Mouse (Mus musculus): Measurements from ENCODE around the gene Ralgps1. TPM values are rescaled to one million over a fixed set of nuclear protein-coding genes. Genes with fewer than 3 reads are reported as not detected.

Ralgps1 gene
- polyA plus RNA-seq, 1 experiment from 2014 or later, result 7.9 TPM

DNA sequence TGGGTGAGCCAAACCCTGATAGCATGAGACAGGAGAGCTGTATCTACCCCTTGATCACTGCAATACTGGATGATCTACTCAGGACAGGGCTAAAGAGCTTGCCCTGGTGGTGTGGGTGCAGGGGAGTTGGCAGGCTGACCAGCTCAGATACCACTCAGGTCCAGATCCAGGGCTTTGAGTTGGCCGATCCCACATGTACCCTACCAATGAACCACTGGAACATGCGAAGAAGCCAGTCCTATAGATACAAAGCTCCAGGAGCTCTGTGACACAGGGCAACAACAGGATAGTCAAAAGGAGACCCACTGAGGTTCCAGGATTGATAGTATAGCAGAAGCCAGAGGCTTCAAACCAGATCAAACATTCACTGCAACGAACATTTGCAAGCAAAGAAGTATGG lies 19.8 kb downstream of the Ralgps1 start:
- Histone ChIP-seq H3K4me1 (ENCODE audit: control insufficient read depth, insufficient read depth, low read length) (no peaks in the 10 kb centered on the region), H3K4me3 (ENCODE audit: low read length) (no peak overlapping the region), H3K36me3 (ENCODE audit: control insufficient read depth, insufficient read depth, low read length) (no peaks in the 10 kb centered on the region), H3K27ac (ENCODE audit: low read depth, low read length) (no peak overlapping the region), H3K9me3 (ENCODE audit: control insufficient read depth, low read length) (no peaks in the 10 kb centered on the region), H3K27me3 (ENCODE audit: control insufficient read depth, insufficient read depth, low read length) (no peaks in the 10 kb centered on the region), H3K9ac (ENCODE audit: low read depth, low read length) (no peak overlapping the region), H3K4me2 (replicated peaks; ENCODE audit: low read depth, low read length) (no peak overlapping the region)
- no peak for ATAC-seq (ENCODE audit: low FRiP score, low TSS enrichment)
- WGBS, result 92% methylated on average over 3 of the region's 3 CpGs

DNA sequence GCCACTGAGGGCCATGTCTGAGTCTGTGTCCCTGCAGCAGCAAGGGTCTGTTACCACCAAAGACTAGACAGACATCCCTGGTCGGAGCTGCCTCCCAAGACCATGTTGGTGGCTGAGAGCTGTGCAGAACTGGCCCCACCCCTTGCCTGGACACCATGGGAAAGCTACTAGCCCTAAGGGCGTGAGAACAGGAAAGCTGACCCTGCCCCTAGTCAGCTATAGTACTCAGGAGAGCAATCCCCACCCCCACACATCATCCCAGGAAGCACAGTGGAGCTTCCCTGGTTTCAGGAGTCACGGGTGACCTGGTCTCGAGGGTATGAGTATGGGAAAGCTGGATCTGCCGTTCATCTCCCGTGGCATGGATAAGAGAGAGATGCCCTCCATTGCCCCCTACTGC lies 20.4 kb downstream of the Ralgps1 start:
- WGBS, result 55% methylated on average over 6 of the region's 6 CpGs
- H3K4me3 ChIP-seq (ENCODE audit: low read length), result no peak overlapping the region

DNA sequence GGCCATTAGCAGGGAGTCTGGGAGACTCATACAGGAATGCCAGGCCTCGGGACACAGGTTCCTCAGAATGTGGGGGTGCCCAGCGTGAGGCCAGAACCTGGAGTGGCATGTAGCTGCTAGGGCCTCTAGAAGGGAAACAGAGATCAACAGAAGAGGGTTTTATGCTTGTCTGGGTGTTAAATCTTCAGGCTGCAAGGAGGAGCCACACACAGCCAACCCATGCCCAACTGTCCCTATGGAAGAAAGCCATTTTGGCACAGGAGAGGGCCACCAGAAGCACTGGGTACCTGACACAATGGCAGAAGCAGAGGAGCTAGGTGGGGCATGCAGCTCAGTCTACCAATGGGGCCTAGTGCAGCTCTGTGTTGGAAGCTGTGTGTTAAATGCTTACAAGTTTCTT lies 21.7 kb downstream of the Ralgps1 start:
- H3K27ac ChIP-seq (ENCODE audit: low read depth, low read length), result no peak overlapping the region
- 51% methylated on average over 2 of the region's 2 CpGs for WGBS
- no peaks in the 10 kb centered on the region for H3K9me3 ChIP-seq (ENCODE audit: control insufficient read depth, low read length)
- ATAC-seq (ENCODE audit: low FRiP score, low TSS enrichment), result no peak
- no peak overlapping the region for H3K9ac ChIP-seq (ENCODE audit: low read depth, low read length)
- H3K4me2 ChIP-seq (replicated peaks; ENCODE audit: low read depth, low read length), result no peak overlapping the region
- no peaks in the 10 kb centered on the region for H3K27me3 ChIP-seq (ENCODE audit: control insufficient read depth, insufficient read depth, low read length)
- no peak overlapping the region for H3K4me3 ChIP-seq (ENCODE audit: low read length)
- no peaks in the 10 kb centered on the region for H3K36me3 ChIP-seq (ENCODE audit: control insufficient read depth, insufficient read depth, low read length)
- H3K4me1 ChIP-seq (ENCODE audit: control insufficient read depth, insufficient read depth, low read length), result no peaks in the 10 kb centered on the region

More for the DNA sequence above, 20.4 kb downstream of the Ralgps1 start:
- Histone ChIP-seq H3K9me3 (ENCODE audit: control insufficient read depth, low read length) (no peaks in the 10 kb centered on the region), H3K27ac (ENCODE audit: low read depth, low read length) (no peak overlapping the region), H3K27me3 (ENCODE audit: control insufficient read depth, insufficient read depth, low read length) (no peaks in the 10 kb centered on the region), H3K9ac (ENCODE audit: low read depth, low read length) (no peak overlapping the region), H3K36me3 (ENCODE audit: control insufficient read depth, insufficient read depth, low read length) (no peaks in the 10 kb centered on the region), H3K4me2 (replicated peaks; ENCODE audit: low read depth, low read length) (no peak overlapping the region), H3K4me1 (ENCODE audit: control insufficient read depth, insufficient read depth, low read length) (no peaks in the 10 kb centered on the region)
- ATAC-seq (ENCODE audit: low FRiP score, low TSS enrichment), result no peak

DNA sequence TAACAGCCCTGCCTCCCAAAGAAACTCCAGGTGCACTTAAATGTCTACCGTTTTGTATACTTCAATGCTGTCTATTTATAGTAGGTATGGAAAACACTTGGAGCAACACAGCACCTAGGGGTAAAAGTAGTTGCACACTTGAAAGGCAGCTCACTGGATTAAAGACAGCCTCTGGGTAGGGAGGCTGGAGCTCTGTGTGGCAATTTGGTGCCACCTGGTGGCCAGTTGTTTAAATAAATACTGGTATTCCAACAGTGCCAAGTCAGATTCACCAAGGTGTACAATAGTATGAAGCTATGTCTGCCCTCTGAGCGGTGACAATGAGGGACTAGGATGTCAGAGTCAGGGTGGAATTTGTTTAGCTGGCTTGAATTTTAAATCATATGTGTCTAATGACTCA lies 22.2 kb downstream of the Ralgps1 start:
- Histone ChIP-seq H3K36me3 (ENCODE audit: control insufficient read depth, insufficient read depth, low read length) (no peaks in the 10 kb centered on the region), H3K4me3 (ENCODE audit: low read length) (no peak overlapping the region), H3K4me1 (ENCODE audit: control insufficient read depth, insufficient read depth, low read length) (no peaks in the 10 kb centered on the region), H3K9me3 (ENCODE audit: control insufficient read depth, low read length) (no peaks in the 10 kb centered on the region), H3K27ac (ENCODE audit: low read depth, low read length) (no peak overlapping the region), H3K27me3 (ENCODE audit: control insufficient read depth, insufficient read depth, low read length) (no peaks in the 10 kb centered on the region), H3K9ac (ENCODE audit: low read depth, low read length) (no peak overlapping the region), H3K4me2 (replicated peaks; ENCODE audit: low read depth, low read length) (no peak overlapping the region)
- ATAC-seq (ENCODE audit: low FRiP score, low TSS enrichment), result 0 out of 2 replicates have a peak, but pooled peaks have one; percentile 30
- WGBS, result 25% methylated on average over 2 of the region's 2 CpGs

DNA sequence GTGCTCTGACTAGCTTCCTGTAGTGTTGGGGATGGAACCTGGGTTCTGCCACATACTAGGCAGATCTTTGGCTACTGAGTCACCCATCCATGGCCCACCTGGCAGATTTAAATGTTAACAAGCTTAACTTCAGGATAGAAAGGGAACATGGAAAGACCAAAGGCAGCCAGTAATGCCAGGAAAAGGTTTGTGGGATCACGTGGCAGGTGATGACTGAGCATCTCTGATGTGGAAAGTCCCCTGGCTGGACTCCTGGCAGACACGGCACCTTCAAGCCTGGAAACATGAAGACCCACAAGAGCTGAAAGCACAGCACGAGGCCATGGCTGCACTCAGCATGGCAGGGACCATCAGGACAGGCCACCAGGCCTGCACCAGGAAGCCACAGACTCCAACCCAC lies 23.0 kb downstream of the Ralgps1 start:
- H3K27me3 ChIP-seq (ENCODE audit: control insufficient read depth, insufficient read depth, low read length), result no peaks in the 10 kb centered on the region
- 73% methylated on average over 3 of the region's 3 CpGs for WGBS
- H3K36me3 ChIP-seq (ENCODE audit: control insufficient read depth, insufficient read depth, low read length), result no peaks in the 10 kb centered on the region
- no peak overlapping the region for H3K27ac ChIP-seq (ENCODE audit: low read depth, low read length)
- no peak for ATAC-seq (ENCODE audit: low FRiP score, low TSS enrichment)
- H3K4me2 ChIP-seq (replicated peaks; ENCODE audit: low read depth, low read length), result no peak overlapping the region
- no peak overlapping the region for H3K4me3 ChIP-seq (ENCODE audit: low read length)
- no peaks in the 10 kb centered on the region for H3K4me1 ChIP-seq (ENCODE audit: control insufficient read depth, insufficient read depth, low read length)
- H3K9ac ChIP-seq (ENCODE audit: low read depth, low read length), result no peak overlapping the region
- no peaks in the 10 kb centered on the region for H3K9me3 ChIP-seq (ENCODE audit: control insufficient read depth, low read length)

DNA sequence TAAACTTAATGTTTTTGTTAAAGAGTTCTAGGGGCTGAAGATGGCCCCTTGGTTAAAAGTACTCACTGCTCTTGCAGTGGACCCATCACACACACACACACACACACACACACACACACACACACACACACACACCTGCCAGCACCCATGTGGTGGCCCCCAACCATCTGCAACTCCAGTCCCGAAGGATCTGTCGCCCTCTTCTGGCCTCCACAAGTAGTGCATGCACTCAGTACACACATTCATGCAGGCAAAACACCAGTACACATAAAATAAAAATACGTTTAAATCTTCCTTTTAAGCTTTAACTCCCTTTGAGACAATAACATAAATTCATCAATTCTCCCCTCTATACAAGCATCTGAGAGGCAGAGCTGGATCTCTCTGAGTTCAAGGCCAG lies 23.7 kb downstream of the Ralgps1 start:
- H3K9me3 ChIP-seq (ENCODE audit: control insufficient read depth, low read length), result no peaks in the 10 kb centered on the region
- no peak overlapping the region for H3K4me3 ChIP-seq (ENCODE audit: low read length)
- H3K9ac ChIP-seq (ENCODE audit: low read depth, low read length), result no peak overlapping the region
- no peaks in the 10 kb centered on the region for H3K36me3 ChIP-seq (ENCODE audit: control insufficient read depth, insufficient read depth, low read length)
- no peak for ATAC-seq (ENCODE audit: low FRiP score, low TSS enrichment)
- H3K27ac ChIP-seq (ENCODE audit: low read depth, low read length), result no peak overlapping the region
- WGBS, result 37% methylated on average over 3 of the region's 3 CpGs
- no peaks in the 10 kb centered on the region for H3K27me3 ChIP-seq (ENCODE audit: control insufficient read depth, insufficient read depth, low read length)
- no peak overlapping the region for H3K4me2 ChIP-seq (replicated peaks; ENCODE audit: low read depth, low read length)
- H3K4me1 ChIP-seq (ENCODE audit: control insufficient read depth, insufficient read depth, low read length), result no peaks in the 10 kb centered on the region

DNA sequence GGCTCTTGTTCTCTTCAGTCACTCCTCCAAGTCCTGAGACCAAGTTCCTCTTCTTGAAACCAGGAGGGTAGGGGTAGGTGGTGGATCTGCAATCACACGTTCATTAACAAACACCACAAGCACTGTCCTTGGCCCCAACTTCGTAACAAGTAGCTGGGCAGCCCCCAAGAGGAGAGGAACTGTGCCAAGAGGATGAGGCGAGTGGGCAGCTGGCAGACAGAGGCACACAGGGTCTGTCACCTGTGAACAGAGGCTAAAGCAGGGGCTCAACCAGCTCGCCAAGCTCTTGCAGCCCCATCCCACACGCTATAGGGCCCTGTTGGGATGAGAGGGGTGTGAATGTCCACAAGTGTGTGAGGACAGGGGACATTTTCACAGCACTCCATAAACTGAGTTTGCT lies 24.5 kb downstream of the Ralgps1 start:
- Histone ChIP-seq H3K4me2 (replicated peaks; ENCODE audit: low read depth, low read length) (no peak overlapping the region), H3K4me1 (ENCODE audit: control insufficient read depth, insufficient read depth, low read length) (no peaks in the 10 kb centered on the region), H3K4me3 (ENCODE audit: low read length) (no peak overlapping the region), H3K27me3 (ENCODE audit: control insufficient read depth, insufficient read depth, low read length) (no peaks in the 10 kb centered on the region), H3K27ac (ENCODE audit: low read depth, low read length) (no peak overlapping the region), H3K36me3 (ENCODE audit: control insufficient read depth, insufficient read depth, low read length) (no peaks in the 10 kb centered on the region), H3K9me3 (ENCODE audit: control insufficient read depth, low read length) (no peaks in the 10 kb centered on the region), H3K9ac (ENCODE audit: low read depth, low read length) (no peak overlapping the region)
- ATAC-seq (ENCODE audit: low FRiP score, low TSS enrichment), result no peak
- WGBS, result 81% methylated on average over 5 of the region's 5 CpGs

DNA sequence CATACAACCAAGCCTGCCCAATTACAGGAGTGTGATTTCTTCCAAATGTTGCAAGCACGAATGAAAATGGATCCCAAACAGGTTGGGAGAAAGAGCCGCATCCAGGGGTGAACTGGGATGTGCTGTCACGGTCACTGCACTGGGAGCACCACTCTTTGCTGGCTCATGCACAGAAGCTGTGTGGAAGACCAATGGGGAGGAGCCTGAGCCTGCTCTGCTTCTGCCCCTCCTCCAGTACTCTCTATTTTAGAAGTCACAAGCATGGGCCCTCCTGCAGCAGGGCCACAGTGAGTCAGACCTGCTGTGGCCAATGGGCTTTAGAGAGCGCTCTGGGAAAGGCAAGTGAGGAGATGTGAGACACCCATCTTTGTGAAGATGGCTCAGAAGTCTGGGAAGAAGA lies 25.3 kb downstream of the Ralgps1 start:
- 72% methylated on average over 4 of the region's 4 CpGs for WGBS
- Histone ChIP-seq H3K9ac (ENCODE audit: low read depth, low read length) (no peak overlapping the region), H3K4me2 (replicated peaks; ENCODE audit: low read depth, low read length) (no peak overlapping the region), H3K4me3 (ENCODE audit: low read length) (no peak overlapping the region), H3K36me3 (ENCODE audit: control insufficient read depth, insufficient read depth, low read length) (no peaks in the 10 kb centered on the region), H3K4me1 (ENCODE audit: control insufficient read depth, insufficient read depth, low read length) (no peaks in the 10 kb centered on the region), H3K27ac (ENCODE audit: low read depth, low read length) (no peak overlapping the region), H3K9me3 (ENCODE audit: control insufficient read depth, low read length) (no peaks in the 10 kb centered on the region), H3K27me3 (ENCODE audit: control insufficient read depth, insufficient read depth, low read length) (no peaks in the 10 kb centered on the region)
- ATAC-seq (ENCODE audit: low FRiP score, low TSS enrichment), result peak; percentile 51; the same call in 1 of the 2 replicates

DNA sequence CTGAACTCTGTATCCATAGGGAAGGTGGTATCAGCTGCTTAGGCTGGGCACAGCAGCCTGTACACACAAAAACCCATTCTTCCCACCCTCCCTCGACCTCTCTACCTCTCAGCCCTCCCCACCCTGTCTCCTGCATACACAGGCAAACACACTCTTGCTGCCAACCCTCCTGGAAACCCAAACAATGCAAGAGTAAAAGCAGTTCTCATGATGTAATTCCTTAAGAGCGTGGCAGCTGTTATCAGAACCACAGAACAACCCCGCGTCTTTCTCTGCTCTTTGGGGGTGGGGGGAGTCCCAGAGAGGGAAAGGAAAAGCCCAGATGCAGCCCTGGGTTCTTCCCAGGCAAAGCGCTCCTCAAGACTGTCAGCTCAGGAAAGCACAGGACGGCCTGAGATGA lies 25.8 kb downstream of the Ralgps1 start:
- Histone ChIP-seq H3K4me2 (replicated peaks; ENCODE audit: low read depth, low read length) (no peak overlapping the region), H3K9me3 (ENCODE audit: control insufficient read depth, low read length) (no peaks in the 10 kb centered on the region), H3K4me1 (ENCODE audit: control insufficient read depth, insufficient read depth, low read length) (no peaks in the 10 kb centered on the region), H3K27me3 (ENCODE audit: control insufficient read depth, insufficient read depth, low read length) (no peaks in the 10 kb centered on the region), H3K36me3 (ENCODE audit: control insufficient read depth, insufficient read depth, low read length) (no peaks in the 10 kb centered on the region), H3K27ac (ENCODE audit: low read depth, low read length) (no peak overlapping the region), H3K4me3 (ENCODE audit: low read length) (no peak overlapping the region), H3K9ac (ENCODE audit: low read depth, low read length) (no peak overlapping the region)
- ATAC-seq (ENCODE audit: low FRiP score, low TSS enrichment), result no peak
- WGBS, result 65% methylated on average over 6 of the region's 6 CpGs

DNA sequence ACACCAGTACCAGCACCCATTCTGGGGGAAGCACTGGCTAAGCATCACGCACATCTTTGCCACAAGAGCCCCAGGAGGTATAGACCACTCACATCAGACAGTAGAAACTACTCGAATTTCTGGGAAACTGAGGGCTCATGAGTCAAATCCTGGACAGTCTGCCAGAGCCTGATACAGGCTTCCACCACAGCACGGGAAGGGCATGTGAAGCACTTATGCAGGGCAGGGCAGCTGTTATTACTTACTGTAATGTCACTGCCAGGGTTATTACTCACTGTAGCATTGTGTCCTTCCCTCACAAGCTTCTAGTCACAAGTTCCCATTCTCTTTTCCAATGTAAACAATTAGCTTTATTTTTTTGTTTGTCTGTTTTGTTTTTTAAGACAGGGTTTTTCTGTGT lies 27.9 kb downstream of the Ralgps1 start:
- Histone ChIP-seq H3K36me3 (ENCODE audit: control insufficient read depth, insufficient read depth, low read length) (no peaks in the 10 kb centered on the region), H3K27ac (ENCODE audit: low read depth, low read length) (no peak overlapping the region), H3K27me3 (ENCODE audit: control insufficient read depth, insufficient read depth, low read length) (no peaks in the 10 kb centered on the region), H3K9me3 (ENCODE audit: control insufficient read depth, low read length) (no peaks in the 10 kb centered on the region), H3K4me3 (ENCODE audit: low read length) (no peak overlapping the region), H3K4me1 (ENCODE audit: control insufficient read depth, insufficient read depth, low read length) (no peaks in the 10 kb centered on the region), H3K9ac (ENCODE audit: low read depth, low read length) (no peak overlapping the region), H3K4me2 (replicated peaks; ENCODE audit: low read depth, low read length) (no peak overlapping the region)
- 84% methylated on average over 3 of the region's 3 CpGs for WGBS
- no peak for ATAC-seq (ENCODE audit: low FRiP score, low TSS enrichment)
